Mouse (Mus musculus): ENCODE measurements around the gene Tmem246.

- TF ChIP-seq POLR2A (IDR thresholded peaks at IDR 0.05; ENCODE audit: low read depth, low read length): peak; percentile 45; the same call in 1 of the 2 replicates
- no peak for TF ChIP-seq CTCF (IDR thresholded peaks at IDR 0.05; ENCODE audit: extremely low read depth, insufficient read length, insufficient replicate concordance, low read depth, low read length)
These were observed 37.5 kb downstream of the Tmem246 start for GRCm38 (mm10) chr4:49559915-49560772.

All from small intestine, adult 2 months (tissue).